Mouse (Mus musculus) ES-Bruce4 (cell line): ENCODE measurements around the gene Ppm1e.

Source experiments
- CTCF ChIP-seq: IDR thresholded peaks from one replicate; pipeline ENCODE4 v1.8.1; 2011; ENCODE audit warnings: low read depth, low read length
- POLR2A ChIP-seq: IDR thresholded peaks from one replicate; pipeline ENCODE4 v1.8.1; 2011; ENCODE audit warnings: low read length; ENCODE audit not compliant: insufficient read depth

GRCm38 (mm10) chr11:87357317-87358300 is 1.2 kb downstream of the Ppm1e start:
- TF ChIP-seq CTCF (no peak), POLR2A (no peak)
